Mouse (Mus musculus): Measurements from ENCODE around the gene Lysmd2. TPM values are rescaled to one million over a fixed set of nuclear protein-coding genes. Genes with fewer than 3 reads are reported as not detected.

Lysmd2 gene
- 13.6 and 16.5 TPM in 2 replicates for polyA plus RNA-seq (2016; fragmentation: Nextera tagmentation; extraction: Ambion mirVana)

GRCm38 (mm10) chr9:75625556-75626307 lies at the start of gene Lysmd2:
TSS of gene Lysmd2 (plus strand) at chr9:75625741.
- WGBS = under 1% methylated on average over 93 of the region's 94 CpGs
- H3K9me3 ChIP-seq = no peaks in the 10 kb centered on the region
- peaks cover 17% of the 10 kb centered on the region for H3K27me3 ChIP-seq (replicated peaks; ENCODE audit: low read depth, poor library complexity, severe bottlenecking)

GRCm38 (mm10) chr9:75579321-75579720 lies 46.2 kb upstream of the Lysmd2 start:
- 0 out of 2 replicates have a peak, but pooled peaks cover 3% of the 10 kb centered on the region for H3K4me1 ChIP-seq
- no peaks in the 10 kb centered on the region for H3K9me3 ChIP-seq
- DNase-seq (ENCODE audit: low spot score) = no peak
- no peak overlapping the region for H3K27ac ChIP-seq (replicated peaks)
- 92% methylated on average over 6 of the region's 6 CpGs for WGBS
- no peak overlapping the region for H3K4me3 ChIP-seq
- H3K36me3 ChIP-seq (replicated peaks) = peaks cover 47% of the 10 kb centered on the region
- no peaks in the 10 kb centered on the region for H3K27me3 ChIP-seq (replicated peaks; ENCODE audit: low read depth, poor library complexity, severe bottlenecking)

More at GRCm38 (mm10) chr9:75625556-75626307, at the start of gene Lysmd2:
- Histone ChIP-seq H3K4me3 (peak within 1 kb of the TSS; percentile 89), H3K36me3 (replicated peaks) (no peaks in the 10 kb centered on the region), H3K4me1 (peaks cover 18% of the 10 kb centered on the region), H3K27ac (replicated peaks) (peak within 1 kb of the TSS; percentile 95)
- peak; percentile 81 for DNase-seq (ENCODE audit: low spot score)

- no peak overlapping the region for H3K27ac ChIP-seq (replicated peaks)
- H3K36me3 ChIP-seq (replicated peaks) = peaks cover 37% of the 10 kb centered on the region
- no peaks in the 10 kb centered on the region for H3K27me3 ChIP-seq (replicated peaks; ENCODE audit: low read depth, poor library complexity, severe bottlenecking)
- 52% methylated on average over 7 of the region's 7 CpGs for WGBS
- H3K4me1 ChIP-seq = 0 out of 2 replicates have a peak, but pooled peaks cover 3% of the 10 kb centered on the region
- H3K4me3 ChIP-seq = no peak overlapping the region
- no peak for DNase-seq (ENCODE audit: low spot score)
- H3K9me3 ChIP-seq = no peaks in the 10 kb centered on the region
Observed at GRCm38 (mm10) chr9:75581694-75582350, 43.7 kb upstream of the Lysmd2 start.

GRCm38 (mm10) chr9:75589850-75590790 lies 35.4 kb upstream of the Lysmd2 start:
- 90% methylated on average over 15 of the region's 15 CpGs for WGBS
- Histone ChIP-seq H3K27ac (replicated peaks) (no peak overlapping the region), H3K9me3 (no peaks in the 10 kb centered on the region), H3K36me3 (replicated peaks) (peaks cover 73% of the 10 kb centered on the region), H3K27me3 (replicated peaks; ENCODE audit: low read depth, poor library complexity, severe bottlenecking) (no peaks in the 10 kb centered on the region), H3K4me3 (no peak overlapping the region), H3K4me1 (no peaks in the 10 kb centered on the region)
- no peak for DNase-seq (ENCODE audit: low spot score)

GRCm38 (mm10) chr9:75593481-75593880 lies 32.1 kb upstream of the Lysmd2 start:
- DNase-seq (ENCODE audit: low spot score) = no peak
- 87% methylated on average over 5 of the region's 5 CpGs for WGBS
- H3K4me3 ChIP-seq = no peak overlapping the region
- no peaks in the 10 kb centered on the region for H3K4me1 ChIP-seq
- H3K9me3 ChIP-seq = no peaks in the 10 kb centered on the region
- H3K27ac ChIP-seq (replicated peaks) = no peak overlapping the region
- H3K36me3 ChIP-seq (replicated peaks) = peaks cover 57% of the 10 kb centered on the region
- no peaks in the 10 kb centered on the region for H3K27me3 ChIP-seq (replicated peaks; ENCODE audit: low read depth, poor library complexity, severe bottlenecking)

- Histone ChIP-seq H3K27ac (replicated peaks) (no peak overlapping the region), H3K36me3 (replicated peaks) (peaks cover 29% of the 10 kb centered on the region), H3K27me3 (replicated peaks; ENCODE audit: low read depth, poor library complexity, severe bottlenecking) (no peaks in the 10 kb centered on the region), H3K4me3 (no peak overlapping the region), H3K9me3 (no peaks in the 10 kb centered on the region), H3K4me1 (peaks cover 6% of the 10 kb centered on the region)
- 91% methylated on average over 13 of the region's 13 CpGs for WGBS
- DNase-seq (ENCODE audit: low spot score) = no peak
Observed at GRCm38 (mm10) chr9:75597036-75597435, 28.5 kb upstream of the Lysmd2 start.

- Histone ChIP-seq H3K9me3 (no peaks in the 10 kb centered on the region), H3K4me1 (peaks cover 6% of the 10 kb centered on the region), H3K27ac (replicated peaks) (no peak overlapping the region), H3K36me3 (replicated peaks) (peaks cover 23% of the 10 kb centered on the region), H3K27me3 (replicated peaks; ENCODE audit: low read depth, poor library complexity, severe bottlenecking) (no peaks in the 10 kb centered on the region), H3K4me3 (no peak overlapping the region)
- no peak for DNase-seq (ENCODE audit: low spot score)
- WGBS = 70% methylated on average over 4 of the region's 4 CpGs
Observed at GRCm38 (mm10) chr9:75597596-75597995, 27.9 kb upstream of the Lysmd2 start.

- no peak for DNase-seq (ENCODE audit: low spot score)
- H3K9me3 ChIP-seq = no peaks in the 10 kb centered on the region
- no peak overlapping the region for H3K27ac ChIP-seq (replicated peaks)
- no peak overlapping the region for H3K4me3 ChIP-seq
- WGBS = 71% methylated on average over 5 of the region's 5 CpGs
- no peaks in the 10 kb centered on the region for H3K27me3 ChIP-seq (replicated peaks; ENCODE audit: low read depth, poor library complexity, severe bottlenecking)
- peaks cover 12% of the 10 kb centered on the region for H3K36me3 ChIP-seq (replicated peaks)
- peaks cover 6% of the 10 kb centered on the region for H3K4me1 ChIP-seq
Observed at GRCm38 (mm10) chr9:75599191-75599841, 26.2 kb upstream of the Lysmd2 start.

GRCm38 (mm10) chr9:75600166-75600934 lies 25.2 kb upstream of the Lysmd2 start:
- no peak for DNase-seq (ENCODE audit: low spot score)
- no peaks in the 10 kb centered on the region for H3K9me3 ChIP-seq
- no peak overlapping the region for H3K27ac ChIP-seq (replicated peaks)
- 85% methylated on average over 7 of the region's 7 CpGs for WGBS
- no peaks in the 10 kb centered on the region for H3K27me3 ChIP-seq (replicated peaks; ENCODE audit: low read depth, poor library complexity, severe bottlenecking)
- peaks cover 6% of the 10 kb centered on the region for H3K4me1 ChIP-seq
- H3K4me3 ChIP-seq = no peak overlapping the region
- H3K36me3 ChIP-seq (replicated peaks) = peaks cover 14% of the 10 kb centered on the region

- WGBS = 46% methylated on average over 12 of the region's 12 CpGs
- no peak overlapping the region for H3K27ac ChIP-seq (replicated peaks)
- no peak overlapping the region for H3K4me3 ChIP-seq
- DNase-seq (ENCODE audit: low spot score) = peak; percentile 47
- peaks cover 6% of the 10 kb centered on the region for H3K4me1 ChIP-seq
- no peaks in the 10 kb centered on the region for H3K9me3 ChIP-seq
- no peaks in the 10 kb centered on the region for H3K27me3 ChIP-seq (replicated peaks; ENCODE audit: low read depth, poor library complexity, severe bottlenecking)
- peaks cover 14% of the 10 kb centered on the region for H3K36me3 ChIP-seq (replicated peaks)
Observed at GRCm38 (mm10) chr9:75601510-75601909, 24.0 kb upstream of the Lysmd2 start.

GRCm38 (mm10) chr9:75607496-75607895 lies 18.0 kb upstream of the Lysmd2 start:
- Histone ChIP-seq H3K9me3 (no peaks in the 10 kb centered on the region), H3K27ac (replicated peaks) (no peak overlapping the region), H3K4me1 (peaks cover 9% of the 10 kb centered on the region), H3K4me3 (no peak overlapping the region), H3K36me3 (replicated peaks) (peaks cover 11% of the 10 kb centered on the region), H3K27me3 (replicated peaks; ENCODE audit: low read depth, poor library complexity, severe bottlenecking) (peaks cover 12% of the 10 kb centered on the region; the same call in 1 of the 2 replicates)
- DNase-seq (ENCODE audit: low spot score) = no peak
- WGBS = 90% methylated on average over 4 of the region's 4 CpGs
